Mouse (Mus musculus): ENCODE data around the gene Ttc7b.

GRCm38 (mm10) chr12:100445686-100446085, 74.9 kb downstream of the Ttc7b start:
- no peak for TF ChIP-seq CTCF (IDR thresholded peaks at IDR 0.05)
- no peak for TF ChIP-seq EP300 (IDR thresholded peaks at IDR 0.05)
